Mouse (Mus musculus): Measurements from ENCODE around the gene Col6a1. TPM values are rescaled to one million over a fixed set of nuclear protein-coding genes. Genes with fewer than 3 reads are reported as not detected.
A peak's percentile ranks its signal among the peaks of the same experiment; 100 is the strongest.

Col6a1 gene
- total RNA-seq, 2 experiments from 2014 or later: 28.2 to 28.5 TPM

- no peak for DNase-seq (ENCODE audit: low spot score)
Measured at GRCm38 (mm10) chr10:76725097-76725496, 871 bp downstream of the Col6a1 start.

GRCm38 (mm10) chr10:76724231-76724736, 1.7 kb downstream of the Col6a1 start:
- no peak for DNase-seq (ENCODE audit: low spot score)

- DNase-seq (ENCODE audit: low spot score): no peak
Measured at GRCm38 (mm10) chr10:76722751-76723450, 3.1 kb downstream of the Col6a1 start.

- no peak for DNase-seq (ENCODE audit: low spot score)
Measured at GRCm38 (mm10) chr10:76721746-76722145, 4.2 kb downstream of the Col6a1 start.

- no peak for DNase-seq (ENCODE audit: low spot score)
Measured at GRCm38 (mm10) chr10:76721216-76721615, 4.8 kb downstream of the Col6a1 start.

GRCm38 (mm10) chr10:76717631-76718030, 8.3 kb downstream of the Col6a1 start:
- no peak for DNase-seq (ENCODE audit: low spot score)

DNA sequence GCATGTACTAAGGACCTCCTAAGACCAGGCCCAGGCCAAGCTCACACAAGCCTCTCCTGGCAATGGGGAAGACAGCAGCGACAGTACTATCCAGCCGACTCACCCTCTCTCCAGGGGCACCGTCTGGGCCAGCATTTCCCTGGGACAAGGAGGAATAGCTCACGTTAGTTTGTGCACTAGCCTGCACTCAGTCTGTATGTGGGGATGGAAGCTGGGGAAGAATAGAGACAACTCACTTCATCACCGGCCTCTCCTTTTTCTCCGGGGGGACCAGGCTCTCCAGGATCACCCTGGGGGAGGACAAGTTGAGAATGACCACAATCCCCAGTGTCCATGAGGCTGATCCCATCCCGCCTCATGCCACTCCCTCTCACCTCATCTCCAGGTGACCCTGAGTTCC, 8.9 kb downstream of the Col6a1 start:
- DNase-seq (ENCODE audit: low spot score): no peak

- no peak for DNase-seq (ENCODE audit: low spot score)
Measured at GRCm38 (mm10) chr10:76714303-76714702, 11.7 kb downstream of the Col6a1 start.

DNA sequence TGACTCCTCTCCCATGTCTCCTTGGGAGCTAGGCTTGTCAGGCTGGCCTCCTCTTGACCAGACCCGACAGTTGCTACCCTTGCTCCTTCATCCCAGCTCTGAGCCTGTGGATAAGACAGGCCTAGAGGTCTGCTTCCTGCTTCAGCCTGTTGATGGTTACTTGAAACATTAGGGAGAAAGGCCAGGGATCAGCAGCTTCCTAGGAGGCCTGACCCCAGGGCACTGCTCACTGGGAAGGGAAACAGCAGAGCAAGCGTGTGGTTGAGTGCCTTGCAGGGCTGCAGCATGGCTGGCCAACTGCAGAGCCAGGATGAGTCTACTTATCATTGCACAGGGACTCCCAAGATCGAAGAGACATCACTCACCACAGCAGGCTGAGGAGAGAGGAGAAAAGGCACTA, 13.5 kb downstream of the Col6a1 start:
- DNase-seq (ENCODE audit: low spot score): no peak

DNA sequence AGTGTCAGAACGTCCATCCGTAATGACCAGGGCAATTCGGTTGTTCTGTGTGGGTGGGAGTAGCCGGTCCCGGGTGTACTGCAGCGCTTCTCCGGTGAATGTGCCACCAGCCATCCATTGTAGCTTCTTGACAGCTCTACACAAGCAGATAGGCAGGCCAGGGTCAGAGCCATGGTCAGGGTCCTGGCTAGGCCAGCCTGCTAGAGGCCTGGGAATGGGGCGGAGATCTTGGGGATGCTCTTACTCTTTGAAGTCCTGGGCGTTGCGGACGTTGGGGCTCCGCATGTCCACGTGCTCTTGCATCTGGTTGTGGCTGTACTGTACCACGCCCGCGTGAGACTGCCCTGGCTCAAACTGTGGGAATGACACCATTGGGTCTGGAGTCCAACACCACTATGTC, 14.6 kb downstream of the Col6a1 start:
- DNase-seq (ENCODE audit: low spot score): no peak

- DNase-seq (ENCODE audit: low spot score): no peak
Measured at GRCm38 (mm10) chr10:76708465-76708864, 17.5 kb downstream of the Col6a1 start.

- DNase-seq (ENCODE audit: low spot score): no peak
Measured at GRCm38 (mm10) chr10:76707584-76707983, 18.4 kb downstream of the Col6a1 start.

- DNase-seq (ENCODE audit: low spot score): no peak
Measured at GRCm38 (mm10) chr10:76707001-76707400, 19.0 kb downstream of the Col6a1 start.

DNA sequence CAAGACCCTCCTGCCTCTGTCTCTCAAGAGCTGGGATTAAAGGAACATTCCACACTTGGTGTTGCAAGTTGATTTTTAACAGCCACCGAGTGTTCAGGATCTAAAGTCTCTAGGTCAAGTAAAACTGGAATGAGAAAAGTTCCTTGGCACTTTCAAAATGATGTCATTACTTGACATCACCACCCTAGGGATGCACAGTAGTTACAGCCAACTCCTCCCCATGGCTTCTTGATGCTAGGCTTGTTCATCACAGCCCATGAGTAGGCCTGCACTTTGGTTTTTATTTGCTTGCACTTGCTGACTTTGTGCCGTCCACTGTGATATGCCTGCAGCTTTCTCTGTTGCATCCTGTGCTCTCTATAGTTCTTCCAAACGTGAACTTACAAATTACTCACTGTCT, 21.6 kb downstream of the Col6a1 start:
- DNase-seq (ENCODE audit: low spot score): peak; percentile 71

- DNase-seq (ENCODE audit: low spot score): no peak
Measured at GRCm38 (mm10) chr10:76701446-76701845, 24.5 kb downstream of the Col6a1 start.

GRCm38 (mm10) chr10:76699816-76700215, 26.2 kb downstream of the Col6a1 start:
- DNase-seq (ENCODE audit: low spot score): peak; percentile 78

GRCm38 (mm10) chr10:76695283-76695885, 30.6 kb downstream of the Col6a1 start:
- DNase-seq (ENCODE audit: low spot score): no peak

GRCm38 (mm10) chr10:76694765-76695164, 31.2 kb downstream of the Col6a1 start:
- peak; percentile 45 for DNase-seq (ENCODE audit: low spot score)

DNA sequence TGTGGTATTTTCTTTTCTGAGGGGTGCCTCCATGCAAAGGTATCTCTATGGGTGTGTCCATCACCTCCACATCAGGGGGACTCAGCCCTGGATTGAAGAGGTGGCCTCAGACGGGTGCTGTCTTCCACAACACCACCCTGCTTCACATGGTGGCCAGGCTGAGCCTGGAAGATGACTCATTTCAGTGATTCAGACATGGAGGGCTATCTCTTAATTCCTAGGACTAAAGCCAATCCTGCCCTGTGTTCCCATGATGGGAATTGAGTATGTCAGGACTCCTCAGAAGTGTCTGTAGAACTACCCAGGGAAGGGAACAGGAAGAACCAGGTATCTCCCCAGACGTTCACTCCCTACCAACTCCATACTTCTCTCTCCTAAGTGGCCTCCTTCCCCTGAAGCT, 32.5 kb downstream of the Col6a1 start:
- no peak for DNase-seq (ENCODE audit: low spot score)

- DNase-seq (ENCODE audit: low spot score): no peak
Measured at GRCm38 (mm10) chr10:76685451-76686017, 40.4 kb downstream of the Col6a1 start.

DNA sequence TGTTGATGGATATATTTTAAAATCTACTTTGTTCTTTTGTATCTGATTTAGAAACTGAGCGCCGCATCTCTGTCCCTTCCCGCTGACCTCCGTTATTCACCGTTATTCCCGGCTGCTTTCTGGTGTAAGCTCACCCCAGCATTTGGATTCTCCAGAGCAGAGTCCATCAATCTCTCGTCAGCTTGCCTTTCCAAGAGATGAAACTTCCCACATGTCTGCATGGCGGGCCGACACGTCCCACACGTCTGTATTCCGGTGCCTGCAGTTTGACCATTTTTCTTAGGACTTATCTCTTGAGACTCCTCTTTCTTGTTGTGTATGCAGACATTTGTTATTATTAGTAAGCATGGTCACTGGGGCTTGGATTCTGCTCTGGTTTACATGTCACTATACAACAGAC, 42.0 kb downstream of the Col6a1 start:
- no peak for DNase-seq (ENCODE audit: low spot score)

DNA sequence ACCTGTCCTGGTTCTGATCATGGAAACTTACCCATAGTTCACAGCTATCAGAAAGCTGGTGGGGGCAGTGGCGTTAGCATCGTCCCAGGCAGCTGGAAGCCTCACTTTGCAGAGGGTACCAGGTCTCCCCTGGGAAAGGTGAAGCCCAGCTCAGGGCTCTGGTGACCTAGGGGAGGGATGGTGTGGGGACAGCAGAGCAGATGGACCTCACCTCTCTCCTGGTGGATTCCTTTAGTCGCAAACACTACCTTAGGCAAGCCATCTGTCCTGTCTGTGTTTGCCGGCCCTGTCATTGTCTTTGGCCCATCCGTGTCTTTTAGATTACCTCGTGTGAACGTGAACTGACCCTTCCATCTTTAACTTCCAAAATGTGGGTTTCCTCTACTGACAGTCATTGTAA, 42.5 kb downstream of the Col6a1 start:
- DNase-seq (ENCODE audit: low spot score): no peak

DNA sequence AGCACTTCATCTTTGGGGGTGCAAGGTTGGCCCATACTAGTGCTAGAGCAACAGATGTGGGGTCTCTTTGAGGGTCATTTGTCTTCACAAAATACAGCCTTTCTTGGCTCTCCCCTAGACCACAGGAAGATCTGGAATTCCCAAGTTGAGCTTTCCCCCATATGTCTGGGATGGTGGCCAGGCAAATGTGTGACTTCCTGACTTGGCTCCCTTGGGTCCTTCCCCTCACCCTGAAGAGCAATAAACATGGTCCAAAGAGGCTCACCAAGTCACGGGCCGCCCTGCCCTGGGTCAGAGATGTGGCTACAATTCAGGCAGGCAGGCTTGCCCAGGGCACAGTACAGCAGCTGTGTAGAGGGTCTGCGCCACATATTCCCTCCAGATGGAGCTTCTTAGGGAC, 44.1 kb downstream of the Col6a1 start:
- no peak for DNase-seq (ENCODE audit: low spot score)
